Mouse (Mus musculus): ENCODE results near the gene Gm266. TPM values are rescaled to one million over a fixed set of nuclear protein-coding genes. Genes with fewer than 3 reads are reported as not detected.

Gene Gm266
- total and polyA plus RNA-seq, 3 experiments: not detected

- Histone ChIP-seq H3K4me2 (ENCODE audit: insufficient read depth, low read depth, poor library complexity, severe bottlenecking) (no peak overlapping the region), H3K4me3 (replicated peaks in 1 of 3; ENCODE audit: low read depth in 2 of 3, low read length in 2 of 3, poor library complexity in 1 of 3) (no peak overlapping the region), H3K27me3 (replicated peaks) (no peaks in the 10 kb centered on the region), H3K79me2 (replicated peaks; ENCODE audit: control insufficient read depth, extremely low read depth, insufficient read depth, poor library complexity, severe bottlenecking) (no peaks in the 10 kb centered on the region), H3K27ac (ENCODE audit: insufficient read depth, low read depth) (no peak overlapping the region), H3K9ac (ENCODE audit: insufficient read depth, low read depth) (no peak overlapping the region), H3K4me1 (ENCODE audit: control insufficient read depth in 1 of 2, insufficient read depth in 2 of 2) (peaks cover 0 to 8% of the 10 kb centered on the region in 2 experiments; a peak in 1 of 4 replicates), H3K9me3 (replicated peaks; ENCODE audit: low read length) (peaks cover 10% of the 10 kb centered on the region), H3K36me3 (replicated peaks in 1 of 2; ENCODE audit: control insufficient read depth in 1 of 2, insufficient read depth in 1 of 2, low read length in 1 of 2) (no peaks in the 10 kb centered on the region)
- TF ChIP-seq IRF4 (IDR thresholded peaks at IDR 0.05; ENCODE audit: low read depth, low read length) (no peak), CTCF (conservative IDR thresholded peaks at IDR 0.05 in 1 of 2, IDR thresholded peaks at IDR 0.05 in 1 of 2; ENCODE audit: low read depth in 2 of 2, low read length in 2 of 2) (peak; percentile 51 to 77; a peak in 3 of 4 replicates), UBTF (IDR thresholded peaks at IDR 0.05; ENCODE audit: low read depth, low read length) (no peak), JUN (IDR thresholded peaks at IDR 0.05; ENCODE audit: insufficient read depth, low read depth, low read length) (no peak), RAD21 (IDR thresholded peaks at IDR 0.05; ENCODE audit: low read depth, low read length) (peak; percentile 61), NRF1 (IDR thresholded peaks at IDR 0.05; ENCODE audit: low read depth, low read length) (no peak), SMC3 (IDR thresholded peaks at IDR 0.05; ENCODE audit: low read depth, low read length) (peak; percentile 76), ZMIZ1 (IDR thresholded peaks at IDR 0.05; ENCODE audit: low read depth, low read length) (no peak)
- in situ Hi-C loops (cut with MboI; ENCODE audit: low pct_ligation_motif_present, low pct_unique_long_range_greater_than_20kb, low sequenced_read_pairs) (no loop called here), dilution Hi-C loops (cut with MboI; ENCODE audit: extremely low pct_ligation_motif_present, extremely low pct_unique_long_range_greater_than_20kb, low sequenced_read_pairs) (no loop called here)
- DNase-seq (ENCODE audit: extremely low read depth): peak; percentile 28
Observed at GRCm38 (mm10) chr12:111479917-111480316, 5.7 kb downstream of the Gm266 start.

- Histone ChIP-seq H3K9me3 (replicated peaks; ENCODE audit: low read length) (peaks cover 10% of the 10 kb centered on the region), H3K9ac (ENCODE audit: insufficient read depth, low read depth) (no peak overlapping the region), H3K36me3 (replicated peaks in 1 of 2; ENCODE audit: control insufficient read depth in 1 of 2, insufficient read depth in 1 of 2, low read length in 1 of 2) (no peaks in the 10 kb centered on the region), H3K4me2 (ENCODE audit: insufficient read depth, low read depth, poor library complexity, severe bottlenecking) (no peak overlapping the region), H3K27ac (ENCODE audit: insufficient read depth, low read depth) (no peak overlapping the region), H3K4me3 (replicated peaks in 1 of 3; ENCODE audit: low read depth in 2 of 3, low read length in 2 of 3, poor library complexity in 1 of 3) (no peak overlapping the region), H3K4me1 (ENCODE audit: control insufficient read depth in 1 of 2, insufficient read depth in 2 of 2) (peaks cover 3 to 5% of the 10 kb centered on the region in 2 experiments; a peak in 2 of 4 replicates), H3K79me2 (replicated peaks; ENCODE audit: control insufficient read depth, extremely low read depth, insufficient read depth, poor library complexity, severe bottlenecking) (no peaks in the 10 kb centered on the region), H3K27me3 (replicated peaks) (no peaks in the 10 kb centered on the region)
- no peak for TF ChIP-seq POLR2A (IDR thresholded peaks at IDR 0.05; ENCODE audit: low read depth, low read length)
- TF ChIP-seq HCFC1 (IDR thresholded peaks at IDR 0.05; ENCODE audit: low read depth, low read length): no peak
- TF ChIP-seq IRF4 (IDR thresholded peaks at IDR 0.05; ENCODE audit: low read depth, low read length): no peak
- no peak for TF ChIP-seq USF2 (conservative IDR thresholded peaks at IDR 0.05; ENCODE audit: low read depth, low read length)
- no peak for TF ChIP-seq CTCF (conservative IDR thresholded peaks at IDR 0.05 in 1 of 2, IDR thresholded peaks at IDR 0.05 in 1 of 2; ENCODE audit: low read depth in 2 of 2, low read length in 2 of 2)
- TF ChIP-seq PAX5 (IDR thresholded peaks at IDR 0.05; ENCODE audit: low read length): no peak
- no peak for TF ChIP-seq CHD2 (IDR thresholded peaks at IDR 0.05; ENCODE audit: low read length)
- no peak for TF ChIP-seq ZNF384 (IDR thresholded peaks at IDR 0.05; ENCODE audit: low read depth, low read length)
- no peak for TF ChIP-seq MEF2A (IDR thresholded peaks at IDR 0.05; ENCODE audit: borderline replicate concordance, low read depth, low read length)
- no peak for TF ChIP-seq NELFE (IDR thresholded peaks at IDR 0.05; ENCODE audit: low read depth, low read length)
- TF ChIP-seq UBTF (IDR thresholded peaks at IDR 0.05; ENCODE audit: low read depth, low read length): no peak
- TF ChIP-seq JUND (conservative IDR thresholded peaks at IDR 0.05; ENCODE audit: low read depth, low read length): no peak
- no peak for TF ChIP-seq USF1 (IDR thresholded peaks at IDR 0.05; ENCODE audit: low read depth, low read length)
- no peak for TF ChIP-seq BHLHE40 (IDR thresholded peaks at IDR 0.05; ENCODE audit: low read depth, low read length)
- no peak for TF ChIP-seq JUN (IDR thresholded peaks at IDR 0.05; ENCODE audit: insufficient read depth, low read depth, low read length)
- no peak for TF ChIP-seq E2F4 (IDR thresholded peaks at IDR 0.05; ENCODE audit: insufficient replicate concordance, low read depth, low read length)
- no peak for TF ChIP-seq MXI1 (IDR thresholded peaks at IDR 0.05; ENCODE audit: low read depth, low read length)
- no peak for TF ChIP-seq ZKSCAN1 (IDR thresholded peaks at IDR 0.05; ENCODE audit: borderline replicate concordance, low read depth, low read length)
- in situ Hi-C loops (cut with MboI; ENCODE audit: low pct_ligation_motif_present, low pct_unique_long_range_greater_than_20kb, low sequenced_read_pairs): no loop called here
- dilution Hi-C loops (cut with MboI; ENCODE audit: extremely low pct_ligation_motif_present, extremely low pct_unique_long_range_greater_than_20kb, low sequenced_read_pairs): no loop called here
- DNase-seq (ENCODE audit: extremely low read depth): no peak
Observed at GRCm38 (mm10) chr12:111478924-111479323, 6.7 kb downstream of the Gm266 start.
